Mouse (Mus musculus): ENCODE measurements around the gene Nlrx1. TPM values are rescaled to one million over a fixed set of nuclear protein-coding genes. Genes with fewer than 3 reads are reported as not detected.

The Nlrx1 gene
- total and polyA plus RNA-seq, 3 experiments: 8.8 to 15.4 (median 10.9) TPM

- TF ChIP-seq UBTF (IDR thresholded peaks at IDR 0.05; ENCODE audit: low read depth, low read length) (peak; percentile 75; the same call in 1 of the 2 replicates), TBP (conservative IDR thresholded peaks at IDR 0.05; ENCODE audit: low read depth, low read length) (peak; percentile 83; the same call in 1 of the 2 replicates), NELFE (IDR thresholded peaks at IDR 0.05; ENCODE audit: low read depth, low read length) (peak; percentile 88), PAX5 (IDR thresholded peaks at IDR 0.05; ENCODE audit: low read length) (no peak), MXI1 (IDR thresholded peaks at IDR 0.05; ENCODE audit: low read depth, low read length) (no peak; the same call in 1 of the 2 replicates)
Observed at GRCm38 (mm10) chr9:44233802-44234478, 34.5 kb downstream of the Nlrx1 start, which contains the start of gene Cbl (continued).

- in situ Hi-C loops (cut with MboI; ENCODE audit: low pct_ligation_motif_present, low pct_unique_long_range_greater_than_20kb, low sequenced_read_pairs): loop anchor here (10.0 kb wide), 1 partner anchor 48 kb away; no protein-coding TSS in a partner anchor
Observed at GRCm38 (mm10) chr9:44233021-44233801, 35.2 kb downstream of the Nlrx1 start.

GRCm38 (mm10) chr9:44231609-44232008, 36.8 kb downstream of the Nlrx1 start:
- Histone ChIP-seq H3K9me3 (replicated peaks; ENCODE audit: low read length) (no peaks in the 10 kb centered on the region), H3K4me3 (replicated peaks in 1 of 3; ENCODE audit: low read depth in 2 of 3, low read length in 2 of 3, poor library complexity in 1 of 3) (peak overlapping the region in 2 of 3 experiments; percentile 85 to 92), H3K4me2 (ENCODE audit: insufficient read depth, low read depth, poor library complexity, severe bottlenecking) (peak overlapping the region; percentile 94; the same call in 1 of the 2 replicates), H3K27me3 (replicated peaks) (no peaks in the 10 kb centered on the region), H3K4me1 (ENCODE audit: control insufficient read depth in 1 of 2, insufficient read depth in 2 of 2) (peaks cover 16 to 55% of the 10 kb centered on the region in 2 experiments; a peak in 3 of 4 replicates), H3K79me2 (replicated peaks; ENCODE audit: control insufficient read depth, extremely low read depth, insufficient read depth, poor library complexity, severe bottlenecking) (peaks cover 64% of the 10 kb centered on the region), H3K9ac (ENCODE audit: insufficient read depth, low read depth) (peak overlapping the region; percentile 86), H3K36me3 (replicated peaks in 1 of 2; ENCODE audit: control insufficient read depth in 1 of 2, insufficient read depth in 1 of 2, low read length in 1 of 2) (peaks cover 2 to 25% of the 10 kb centered on the region in 2 experiments), H3K27ac (ENCODE audit: insufficient read depth, low read depth) (no peak overlapping the region)
- no peak for DNase-seq (ENCODE audit: extremely low read depth)
- in situ Hi-C loops (cut with MboI; ENCODE audit: low pct_ligation_motif_present, low pct_unique_long_range_greater_than_20kb, low sequenced_read_pairs) (loop anchor here (10.0 kb wide), 1 partner anchor 47 kb away; no protein-coding TSS in a partner anchor), dilution Hi-C loops (cut with MboI; ENCODE audit: extremely low pct_ligation_motif_present, extremely low pct_unique_long_range_greater_than_20kb, low sequenced_read_pairs) (no loop called here)
- TF ChIP-seq RAD21 (IDR thresholded peaks at IDR 0.05; ENCODE audit: low read depth, low read length) (no peak), MAZ (IDR thresholded peaks at IDR 0.05; ENCODE audit: low read depth, low read length) (no peak), PAX5 (IDR thresholded peaks at IDR 0.05; ENCODE audit: low read length) (no peak), MXI1 (IDR thresholded peaks at IDR 0.05; ENCODE audit: low read depth, low read length) (no peak), ELF1 (IDR thresholded peaks at IDR 0.05; ENCODE audit: low read depth, low read length) (no peak), USF2 (conservative IDR thresholded peaks at IDR 0.05; ENCODE audit: low read depth, low read length) (no peak), EP300 (IDR thresholded peaks at IDR 0.05; ENCODE audit: low read length) (no peak), MYC (IDR thresholded peaks at IDR 0.05; ENCODE audit: low read depth, low read length) (no peak), ZC3H11A (IDR thresholded peaks at IDR 0.05; ENCODE audit: low read depth, low read length) (no peak), POLR2AphosphoS2 (IDR thresholded peaks at IDR 0.05; ENCODE audit: low read depth, low read length) (no peak), SMC3 (IDR thresholded peaks at IDR 0.05; ENCODE audit: low read depth, low read length) (no peak), USF1 (IDR thresholded peaks at IDR 0.05; ENCODE audit: low read depth, low read length) (no peak), GABPA (IDR thresholded peaks at IDR 0.05; ENCODE audit: insufficient replicate concordance, low read depth, low read length) (no peak), JUN (IDR thresholded peaks at IDR 0.05; ENCODE audit: insufficient read depth, low read depth, low read length) (no peak), CHD1 (IDR thresholded peaks at IDR 0.05; ENCODE audit: low read depth, low read length) (no peak), ZMIZ1 (IDR thresholded peaks at IDR 0.05; ENCODE audit: low read depth, low read length) (no peak)

More at GRCm38 (mm10) chr9:44233021-44233801, 35.2 kb downstream of the Nlrx1 start:
- Histone ChIP-seq H3K9me3 (replicated peaks; ENCODE audit: low read length) (no peaks in the 10 kb centered on the region), H3K4me2 (ENCODE audit: insufficient read depth, low read depth, poor library complexity, severe bottlenecking) (peak overlapping the region; percentile 94), H3K4me1 (ENCODE audit: control insufficient read depth in 1 of 2, insufficient read depth in 2 of 2) (peaks cover 16 to 58% of the 10 kb centered on the region in 2 experiments; a peak in 3 of 4 replicates), H3K27ac (ENCODE audit: insufficient read depth, low read depth) (peak overlapping the region; percentile 84), H3K9ac (ENCODE audit: insufficient read depth, low read depth) (peak overlapping the region; percentile 86), H3K4me3 (replicated peaks in 1 of 3; ENCODE audit: low read depth in 2 of 3, low read length in 2 of 3, poor library complexity in 1 of 3) (peak overlapping the region; percentile 85 to 100 (median 92)), H3K27me3 (replicated peaks) (no peaks in the 10 kb centered on the region), H3K36me3 (replicated peaks in 1 of 2; ENCODE audit: control insufficient read depth in 1 of 2, insufficient read depth in 1 of 2, low read length in 1 of 2) (peaks cover 2 to 17% of the 10 kb centered on the region in 2 experiments), H3K79me2 (replicated peaks; ENCODE audit: control insufficient read depth, extremely low read depth, insufficient read depth, poor library complexity, severe bottlenecking) (peaks cover 51% of the 10 kb centered on the region)
- dilution Hi-C loops (cut with MboI; ENCODE audit: extremely low pct_ligation_motif_present, extremely low pct_unique_long_range_greater_than_20kb, low sequenced_read_pairs): no loop called here
- DNase-seq (ENCODE audit: extremely low read depth): peak; percentile 35
- TF ChIP-seq MAX (IDR thresholded peaks at IDR 0.05; ENCODE audit: low read length) (0 out of 2 replicates have a peak, but pooled peaks have one; percentile 13), CHD1 (IDR thresholded peaks at IDR 0.05; ENCODE audit: low read depth, low read length) (0 out of 2 replicates have a peak, but pooled peaks have one; percentile 48), KAT2A (IDR thresholded peaks at IDR 0.05; ENCODE audit: insufficient replicate concordance, low read length) (no peak), HCFC1 (IDR thresholded peaks at IDR 0.05; ENCODE audit: low read depth, low read length) (peak; percentile 9), MAFK (IDR thresholded peaks at IDR 0.05; ENCODE audit: insufficient replicate concordance, low read length) (0 out of 2 replicates have a peak, but pooled peaks have one; percentile 4), SIN3A (IDR thresholded peaks at IDR 0.05; ENCODE audit: low read length) (peak; percentile 72), MEF2A (IDR thresholded peaks at IDR 0.05; ENCODE audit: borderline replicate concordance, low read depth, low read length) (no peak), SMC3 (IDR thresholded peaks at IDR 0.05; ENCODE audit: low read depth, low read length) (no peak), JUND (conservative IDR thresholded peaks at IDR 0.05; ENCODE audit: low read depth, low read length) (no peak), CHD2 (IDR thresholded peaks at IDR 0.05; ENCODE audit: low read length) (peak; percentile 25; the same call in 1 of the 2 replicates), TBP (conservative IDR thresholded peaks at IDR 0.05; ENCODE audit: low read depth, low read length) (0 out of 2 replicates have a peak, but pooled peaks have one; percentile 25), MXI1 (IDR thresholded peaks at IDR 0.05; ENCODE audit: low read depth, low read length) (peak; percentile 69; the same call in 1 of the 2 replicates)

All from CH12.LX (cell line).